Mouse (Mus musculus) forebrain, embryonic 15.5 days (tissue): Measurements from ENCODE around the gene Fat2. TPM values are rescaled to one million over a fixed set of nuclear protein-coding genes. Genes with fewer than 3 reads are reported as not detected.

Experiments used
- ATAC-seq: fragments of 200-750 bp; cut with Nextera tagmentation; replicated peaks from 2 replicates; pipeline ENCODE4 v1.8.0; 2017; ENCODE audit warnings: mild to moderate bottlenecking, moderate TSS enrichment, moderate library complexity
- H3K27ac ChIP-seq: fragments of 300-500 bp; sonication (generic); replicated peaks from 2 replicates; pipeline ENCODE4 v1.5.1; 2015; ENCODE audit warnings: mild to moderate bottlenecking, inconsistent platforms
- H3K27me3 ChIP-seq: fragments of 300-500 bp; sonication (generic); 2 replicates; pipeline ENCODE4 v1.6.1; 2015; ENCODE audit warnings: inconsistent platforms
- H3K36me3 ChIP-seq: fragments of 300-500 bp; sonication (generic); 2 replicates; pipeline ENCODE4 v1.6.1; 2015; ENCODE audit warnings: mild to moderate bottlenecking, inconsistent platforms
- H3K4me1 ChIP-seq: fragments of 300-500 bp; sonication (generic); 2 replicates; pipeline ENCODE4 v1.6.1; 2015; ENCODE audit warnings: inconsistent platforms
- H3K4me2 ChIP-seq: fragments of 300-500 bp; sonication (generic); replicated peaks from 2 replicates; pipeline ENCODE4 v1.6.1; 2015; ENCODE audit warnings: mild to moderate bottlenecking, inconsistent platforms
- H3K4me3 ChIP-seq: fragments of 300-500 bp; sonication (generic); 2 replicates; pipeline ENCODE4 v1.5.1; 2015; ENCODE audit warnings: mild to moderate bottlenecking, inconsistent platforms
- H3K9ac ChIP-seq: fragments of 300-500 bp; sonication (generic); replicated peaks from 2 replicates; pipeline ENCODE4 v1.6.1; 2015; ENCODE audit warnings: mild to moderate bottlenecking, inconsistent platforms
- H3K9me3 ChIP-seq: fragments of 300-500 bp; sonication (generic); 2 replicates; pipeline ENCODE4 v1.6.1; 2016; ENCODE audit warnings: inconsistent platforms
- WGBS: fragments of 180-500 bp; shearing (Covaris S2); methylation state at CpG from one replicate; pipeline ENCODE4 v1.1.7; 2015; ENCODE audit warnings: mixed read lengths; 5-methylcytosine and 5-hydroxymethylcytosine counted together
- polyA plus RNA-seq: library from polyadenylated mRNA; unstranded; fragments of >200 nt; fragmentation: Nextera tagmentation; extraction: Ambion mirVana; gene quantifications from 2 replicates; pipeline ENCODE4 v1.2.1, GENCODE M21; 2015

Fat2 gene
- polyA plus RNA-seq, 1 experiment from 2014 or later, result 0.03 TPM

GRCm38 (mm10) chr11:55221306-55221705, 115.1 kb downstream of the Fat2 start:
- H3K27ac ChIP-seq, result no peak overlapping the region
- no peak overlapping the region for H3K4me3 ChIP-seq
- H3K27me3 ChIP-seq, result no peaks in the 10 kb centered on the region
- H3K9ac ChIP-seq, result no peak overlapping the region
- 90% methylated on average over 7 of the region's 7 CpGs for WGBS
- peaks cover 53% of the 10 kb centered on the region for H3K36me3 ChIP-seq
- H3K4me1 ChIP-seq, result no peaks in the 10 kb centered on the region
- no peak overlapping the region for H3K4me2 ChIP-seq
- H3K9me3 ChIP-seq, result no peaks in the 10 kb centered on the region
- no peak for ATAC-seq

GRCm38 (mm10) chr11:55218473-55218872, 117.9 kb downstream of the Fat2 start:
- no peak overlapping the region for H3K9ac ChIP-seq
- ATAC-seq, result no peak
- H3K4me3 ChIP-seq, result no peak overlapping the region
- no peak overlapping the region for H3K27ac ChIP-seq
- no peaks in the 10 kb centered on the region for H3K27me3 ChIP-seq
- H3K4me1 ChIP-seq, result no peaks in the 10 kb centered on the region
- H3K9me3 ChIP-seq, result no peaks in the 10 kb centered on the region
- 85% methylated on average over 3 of the region's 3 CpGs for WGBS
- H3K36me3 ChIP-seq, result peaks cover 30% of the 10 kb centered on the region; the same call in 1 of the 2 replicates
- no peak overlapping the region for H3K4me2 ChIP-seq

GRCm38 (mm10) chr11:55217880-55218279, 118.5 kb downstream of the Fat2 start:
- no peak for ATAC-seq
- Histone ChIP-seq H3K4me2 (no peak overlapping the region), H3K9me3 (no peaks in the 10 kb centered on the region), H3K27ac (no peak overlapping the region), H3K4me1 (no peaks in the 10 kb centered on the region), H3K36me3 (peaks cover 29% of the 10 kb centered on the region; the same call in 1 of the 2 replicates), H3K9ac (no peak overlapping the region), H3K27me3 (no peaks in the 10 kb centered on the region), H3K4me3 (no peak overlapping the region)
- 94% methylated on average over 7 of the region's 7 CpGs for WGBS

GRCm38 (mm10) chr11:55217418-55217817, 118.9 kb downstream of the Fat2 start:
- H3K4me1 ChIP-seq, result no peaks in the 10 kb centered on the region
- peaks cover 24% of the 10 kb centered on the region; the same call in 1 of the 2 replicates for H3K36me3 ChIP-seq

GRCm38 (mm10) chr11:55216830-55217229, 119.5 kb downstream of the Fat2 start:
- no peaks in the 10 kb centered on the region for H3K27me3 ChIP-seq
- H3K36me3 ChIP-seq, result peaks cover 23% of the 10 kb centered on the region; the same call in 1 of the 2 replicates
- WGBS, result 82% methylated on average over 13 of the region's 13 CpGs

More at GRCm38 (mm10) chr11:55217418-55217817, 118.9 kb downstream of the Fat2 start:
- no peak overlapping the region for H3K27ac ChIP-seq
- no peak overlapping the region for H3K4me2 ChIP-seq
- no peak for ATAC-seq
- 90% methylated on average over 4 of the region's 4 CpGs for WGBS
- H3K9ac ChIP-seq, result no peak overlapping the region
- H3K4me3 ChIP-seq, result no peak overlapping the region
- no peaks in the 10 kb centered on the region for H3K9me3 ChIP-seq
- no peaks in the 10 kb centered on the region for H3K27me3 ChIP-seq

GRCm38 (mm10) chr11:55216061-55216460, 120.3 kb downstream of the Fat2 start:
- Histone ChIP-seq H3K4me2 (no peak overlapping the region), H3K4me3 (no peak overlapping the region), H3K27ac (no peak overlapping the region), H3K4me1 (no peaks in the 10 kb centered on the region), H3K9ac (no peak overlapping the region), H3K9me3 (no peaks in the 10 kb centered on the region), H3K36me3 (peaks cover 16% of the 10 kb centered on the region; the same call in 1 of the 2 replicates), H3K27me3 (no peaks in the 10 kb centered on the region)
- ATAC-seq, result no peak
- 60% methylated on average over 4 of the region's 4 CpGs for WGBS

More at GRCm38 (mm10) chr11:55216830-55217229, 119.5 kb downstream of the Fat2 start:
- Histone ChIP-seq H3K4me3 (no peak overlapping the region), H3K4me1 (no peaks in the 10 kb centered on the region), H3K4me2 (no peak overlapping the region), H3K27ac (no peak overlapping the region), H3K9ac (no peak overlapping the region), H3K9me3 (no peaks in the 10 kb centered on the region)
- no peak for ATAC-seq

- no peak overlapping the region for H3K4me2 ChIP-seq
- H3K4me1 ChIP-seq, result no peaks in the 10 kb centered on the region
- no peak overlapping the region for H3K4me3 ChIP-seq
- no peak overlapping the region for H3K27ac ChIP-seq
- 85% methylated on average over 3 of the region's 3 CpGs for WGBS
- H3K27me3 ChIP-seq, result no peaks in the 10 kb centered on the region
- peaks cover 9% of the 10 kb centered on the region; the same call in 1 of the 2 replicates for H3K36me3 ChIP-seq
- no peaks in the 10 kb centered on the region for H3K9me3 ChIP-seq
- no peak for ATAC-seq
- H3K9ac ChIP-seq, result no peak overlapping the region
Observed at GRCm38 (mm10) chr11:55214978-55215377, 121.4 kb downstream of the Fat2 start.

- 78% methylated on average over 5 of the region's 5 CpGs for WGBS
- ATAC-seq, result no peak
- H3K36me3 ChIP-seq, result peaks cover 5% of the 10 kb centered on the region; the same call in 1 of the 2 replicates
- H3K4me3 ChIP-seq, result no peak overlapping the region
- H3K4me1 ChIP-seq, result 0 out of 2 replicates have a peak, but pooled peaks cover 4% of the 10 kb centered on the region
- H3K4me2 ChIP-seq, result no peak overlapping the region
- no peaks in the 10 kb centered on the region for H3K27me3 ChIP-seq
- H3K9ac ChIP-seq, result no peak overlapping the region
- H3K27ac ChIP-seq, result no peak overlapping the region
- H3K9me3 ChIP-seq, result no peaks in the 10 kb centered on the region
Observed at GRCm38 (mm10) chr11:55214161-55214560, 122.2 kb downstream of the Fat2 start.

GRCm38 (mm10) chr11:55213518-55213917, 122.8 kb downstream of the Fat2 start:
- no peak for ATAC-seq
- H3K4me3 ChIP-seq, result no peak overlapping the region
- H3K9ac ChIP-seq, result no peak overlapping the region
- no peak overlapping the region for H3K4me2 ChIP-seq
- no peaks in the 10 kb centered on the region for H3K27me3 ChIP-seq
- no peaks in the 10 kb centered on the region for H3K9me3 ChIP-seq
- H3K4me1 ChIP-seq, result 0 out of 2 replicates have a peak, but pooled peaks cover 4% of the 10 kb centered on the region
- H3K36me3 ChIP-seq, result no peaks in the 10 kb centered on the region
- WGBS, result 95% methylated on average over 4 of the region's 4 CpGs
- H3K27ac ChIP-seq, result no peak overlapping the region

GRCm38 (mm10) chr11:55209626-55210353, 126.6 kb downstream of the Fat2 start:
- H3K36me3 ChIP-seq, result no peaks in the 10 kb centered on the region
- no peak overlapping the region for H3K4me2 ChIP-seq
- peaks cover 15% of the 10 kb centered on the region for H3K4me1 ChIP-seq
- no peaks in the 10 kb centered on the region for H3K27me3 ChIP-seq
- no peak overlapping the region for H3K4me3 ChIP-seq
- no peak overlapping the region for H3K27ac ChIP-seq
- H3K9me3 ChIP-seq, result no peaks in the 10 kb centered on the region
- WGBS, result 90% methylated on average over 6 of the region's 6 CpGs
- no peak overlapping the region for H3K9ac ChIP-seq
- no peak for ATAC-seq

- no peak overlapping the region for H3K4me3 ChIP-seq
- H3K27ac ChIP-seq, result no peak overlapping the region; the same call in 1 of the 2 replicates
- no peak for ATAC-seq
- no peak overlapping the region for H3K4me2 ChIP-seq
- H3K4me1 ChIP-seq, result peaks cover 17% of the 10 kb centered on the region
- 74% methylated on average over 2 of the region's 2 CpGs for WGBS
- no peaks in the 10 kb centered on the region for H3K36me3 ChIP-seq
- no peaks in the 10 kb centered on the region for H3K27me3 ChIP-seq
- H3K9me3 ChIP-seq, result no peaks in the 10 kb centered on the region
- no peak overlapping the region for H3K9ac ChIP-seq
Observed at GRCm38 (mm10) chr11:55209032-55209431, 127.3 kb downstream of the Fat2 start.

- no peak for ATAC-seq
- no peak overlapping the region for H3K4me3 ChIP-seq
- no peak overlapping the region; the same call in 1 of the 2 replicates for H3K27ac ChIP-seq
- H3K9me3 ChIP-seq, result no peaks in the 10 kb centered on the region
- no peak overlapping the region for H3K4me2 ChIP-seq
- peaks cover 17% of the 10 kb centered on the region for H3K4me1 ChIP-seq
- no peak overlapping the region for H3K9ac ChIP-seq
- WGBS, result 74% methylated on average over 6 of the region's 6 CpGs
- no peaks in the 10 kb centered on the region for H3K36me3 ChIP-seq
- H3K27me3 ChIP-seq, result no peaks in the 10 kb centered on the region
Observed at GRCm38 (mm10) chr11:55208001-55208690, 128.2 kb downstream of the Fat2 start.
